Mouse (Mus musculus) E14TG2a.4 (cell line): Measurements from ENCODE around the gene Cd2.
A peak's percentile ranks its signal among the peaks of the same experiment; 100 is the strongest.

Experiments
- H3K27me3 ChIP-seq: 2 replicates; pipeline ENCODE4 v1.6.1; 2014; ENCODE audit warnings: low read length, control low read depth; ENCODE audit not compliant: insufficient read depth
- H3K36me3 ChIP-seq: 2 replicates; pipeline ENCODE4 v1.6.1; 2014; ENCODE audit warnings: low read length, control low read depth; ENCODE audit not compliant: insufficient read depth
- H3K4me1 ChIP-seq: replicated peaks from 2 replicates; pipeline ENCODE4 v1.6.1; 2014; ENCODE audit warnings: low read depth, low read length, control low read depth
- H3K4me3 ChIP-seq: replicated peaks from 2 replicates; pipeline ENCODE4 v1.5.1; 2014; ENCODE audit warnings: mild to moderate bottlenecking, low read length
- H3K9me3 ChIP-seq: 2 replicates; pipeline ENCODE4 v1.6.1; 2014; ENCODE audit warnings: low read length, control low read depth
- CTCF ChIP-seq: conservative IDR thresholded peaks from 2 replicates; pipeline ENCODE4 v1.5.1; 2014; ENCODE audit warnings: low read length
- NANOG ChIP-seq: IDR thresholded peaks from 2 replicates; pipeline ENCODE4 v1.6.1; 2014; ENCODE audit warnings: borderline replicate concordance, low read length, mixed read lengths
- POU5F1 ChIP-seq: IDR thresholded peaks from 2 replicates; pipeline ENCODE4 v1.6.1; 2014; ENCODE audit warnings: low read length, borderline replicate concordance

The Cd2 gene

DNA sequence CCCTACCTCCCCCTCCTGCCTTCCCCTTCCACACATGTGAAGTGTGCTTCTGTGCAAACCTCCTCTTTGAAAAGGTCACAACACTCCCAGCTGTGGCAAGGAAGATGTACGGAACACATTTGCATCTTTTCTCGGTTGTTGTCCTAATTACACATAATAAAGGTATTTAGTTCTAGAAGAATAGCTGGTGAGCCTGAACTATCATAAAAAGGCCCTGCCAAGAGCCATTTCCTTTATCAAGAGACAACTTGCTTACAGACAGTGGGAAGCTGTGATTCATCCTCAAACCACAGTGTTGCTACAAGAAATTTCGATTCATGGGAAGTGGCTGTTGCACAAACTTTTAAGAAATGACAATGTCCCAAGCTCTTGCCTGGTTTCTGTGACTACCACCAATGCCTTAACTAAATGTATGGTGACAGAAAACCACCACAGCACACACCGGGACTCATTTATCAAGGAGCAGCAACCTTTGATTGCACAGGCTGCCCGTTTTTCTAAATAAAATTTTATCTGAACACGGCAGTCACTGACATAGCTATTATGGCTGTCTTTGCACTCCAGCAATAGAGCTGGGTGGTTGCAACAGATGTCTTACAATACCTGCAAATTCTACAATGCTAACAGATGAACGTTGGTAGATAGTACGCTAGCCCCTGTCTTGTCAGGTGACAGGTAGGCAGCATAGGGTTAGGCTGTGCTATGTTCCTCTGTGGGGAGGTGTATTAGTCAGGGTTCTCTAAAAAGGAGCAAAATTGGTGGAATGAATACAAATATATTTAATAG, 25.7 kb upstream of the Cd2 start:
- Histone ChIP-seq H3K36me3 (no peaks in the 10 kb centered on the region), H3K4me3 (no peak overlapping the region), H3K9me3 (no peaks in the 10 kb centered on the region), H3K4me1 (peaks cover 51% of the 10 kb centered on the region), H3K27me3 (peaks cover 6% of the 10 kb centered on the region; the same call in 1 of the 2 replicates)
- TF ChIP-seq CTCF (no peak), POU5F1 (no peak), NANOG (no peak)

DNA sequence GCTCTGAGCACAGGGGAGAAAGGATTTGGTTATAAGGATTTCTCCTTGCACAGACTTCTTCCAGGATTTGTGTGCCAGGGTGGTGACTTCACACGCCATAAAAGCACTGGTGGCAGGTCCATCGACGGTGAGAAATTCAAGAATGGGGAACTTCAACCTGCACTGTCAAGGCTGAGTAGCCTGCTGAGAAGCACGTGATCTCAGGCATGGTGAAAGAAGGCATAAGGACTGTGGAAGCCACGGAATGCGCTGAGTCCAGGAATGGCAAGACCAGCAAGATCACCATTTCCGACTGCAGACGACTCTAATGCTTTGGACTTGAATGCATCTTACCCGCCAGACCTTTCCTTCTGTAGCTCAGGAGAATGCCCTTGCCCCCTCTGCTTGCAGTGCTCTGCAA, 23.2 kb upstream of the Cd2 start:
- Histone ChIP-seq H3K27me3 (peaks cover 6% of the 10 kb centered on the region; the same call in 1 of the 2 replicates), H3K36me3 (no peaks in the 10 kb centered on the region), H3K4me1 (peaks cover 49% of the 10 kb centered on the region), H3K4me3 (no peak overlapping the region), H3K9me3 (no peaks in the 10 kb centered on the region)
- no peak for TF ChIP-seq NANOG
- TF ChIP-seq POU5F1 = no peak
- TF ChIP-seq CTCF = no peak

DNA sequence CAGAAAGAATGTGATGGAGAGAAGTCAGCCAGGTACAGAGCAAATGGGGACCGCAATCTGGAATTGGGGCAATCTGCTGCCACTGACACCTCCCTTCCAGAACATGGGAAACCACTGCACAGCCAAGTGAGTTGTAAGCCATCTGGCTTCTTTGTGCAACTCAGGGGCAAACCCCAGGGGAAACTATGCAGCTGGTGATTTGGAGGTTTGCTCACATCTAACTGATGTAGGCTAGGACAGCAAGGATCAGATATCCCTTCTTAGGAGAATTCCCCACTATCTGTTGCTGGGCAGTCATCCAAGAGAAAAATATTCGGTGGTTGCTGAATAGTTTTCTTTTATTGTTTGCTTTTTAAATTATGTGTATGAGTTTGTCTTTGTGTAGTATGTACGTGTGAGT, 21.9 kb upstream of the Cd2 start:
- Histone ChIP-seq H3K4me3 (no peak overlapping the region), H3K4me1 (peaks cover 35% of the 10 kb centered on the region), H3K9me3 (no peaks in the 10 kb centered on the region), H3K27me3 (peaks cover 6% of the 10 kb centered on the region; the same call in 1 of the 2 replicates), H3K36me3 (no peaks in the 10 kb centered on the region)
- TF ChIP-seq CTCF = no peak
- TF ChIP-seq POU5F1 = no peak
- TF ChIP-seq NANOG = no peak

DNA sequence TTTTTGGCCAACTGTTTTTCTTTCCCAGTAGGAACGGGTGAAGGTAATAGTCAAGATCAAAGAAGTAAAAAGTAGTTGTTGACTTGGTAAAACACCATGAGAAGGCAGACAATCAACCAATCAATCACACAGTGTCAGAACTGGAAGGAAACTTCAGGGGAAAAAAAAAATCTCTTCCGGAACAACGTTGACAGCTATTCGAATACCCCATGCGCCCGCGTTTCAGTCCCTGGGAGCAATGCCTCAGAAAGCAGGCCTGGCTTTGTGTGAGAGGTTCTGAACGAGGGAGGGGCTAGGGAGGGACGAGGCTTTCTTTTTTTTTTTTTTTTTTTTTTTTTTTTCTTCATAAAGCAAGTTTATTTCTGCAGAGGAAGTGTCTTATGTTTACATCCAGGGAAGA, 18.4 kb upstream of the Cd2 start:
- peaks cover 12% of the 10 kb centered on the region for H3K27me3 ChIP-seq
- H3K4me1 ChIP-seq = peaks cover 15% of the 10 kb centered on the region
- no peaks in the 10 kb centered on the region for H3K9me3 ChIP-seq
- H3K36me3 ChIP-seq = no peaks in the 10 kb centered on the region
- no peak for TF ChIP-seq POU5F1
- no peak for TF ChIP-seq CTCF
- no peak for TF ChIP-seq NANOG
- no peak overlapping the region for H3K4me3 ChIP-seq

DNA sequence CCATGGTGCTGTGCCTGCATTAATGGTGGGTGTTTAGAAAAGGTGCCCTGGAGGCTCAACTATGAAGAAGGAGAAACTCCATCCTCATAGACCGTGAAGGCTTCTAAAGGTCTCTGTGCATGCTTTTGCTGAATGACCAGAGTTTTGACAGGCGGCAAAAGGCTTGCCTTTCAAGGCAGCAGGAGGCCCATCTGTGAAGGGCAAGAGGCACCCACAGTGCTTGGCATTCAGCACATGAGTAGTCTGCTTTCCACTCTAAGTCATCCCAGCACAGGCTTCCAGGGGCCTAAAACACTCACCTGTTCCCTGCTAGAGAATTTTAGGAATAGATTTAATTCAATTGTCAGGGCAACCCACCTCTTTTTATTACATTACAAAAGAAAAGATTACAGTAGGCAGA, 17.3 kb upstream of the Cd2 start:
- Histone ChIP-seq H3K36me3 (no peaks in the 10 kb centered on the region), H3K4me1 (peaks cover 20% of the 10 kb centered on the region), H3K4me3 (no peak overlapping the region), H3K27me3 (peaks cover 22% of the 10 kb centered on the region), H3K9me3 (no peaks in the 10 kb centered on the region)
- TF ChIP-seq CTCF (no peak), POU5F1 (no peak), NANOG (no peak)

DNA sequence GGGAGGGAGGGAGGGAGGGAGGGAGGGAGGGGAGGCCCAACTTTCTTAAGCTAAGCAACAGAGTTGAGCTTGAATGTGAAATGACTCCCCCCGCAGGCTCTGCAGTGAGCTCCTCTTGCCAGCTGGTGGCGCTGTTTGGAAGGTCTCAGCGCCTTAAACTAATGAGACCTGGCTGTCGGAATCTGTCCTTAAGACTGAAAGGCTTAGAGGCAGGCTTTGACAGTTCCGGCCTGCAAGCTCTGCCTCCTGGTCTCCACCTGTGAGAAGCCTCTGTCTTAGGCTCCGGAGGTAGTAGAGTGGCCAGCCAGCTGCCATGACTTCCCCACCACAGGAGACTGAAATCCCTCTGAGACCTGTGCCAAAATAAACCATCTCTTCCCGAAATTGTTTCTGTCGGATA, 16.4 kb upstream of the Cd2 start:
- Histone ChIP-seq H3K4me1 (peaks cover 24% of the 10 kb centered on the region), H3K4me3 (no peak overlapping the region), H3K27me3 (peaks cover 25% of the 10 kb centered on the region), H3K36me3 (no peaks in the 10 kb centered on the region), H3K9me3 (no peaks in the 10 kb centered on the region)
- TF ChIP-seq POU5F1 (no peak), CTCF (peak; percentile 91)

DNA sequence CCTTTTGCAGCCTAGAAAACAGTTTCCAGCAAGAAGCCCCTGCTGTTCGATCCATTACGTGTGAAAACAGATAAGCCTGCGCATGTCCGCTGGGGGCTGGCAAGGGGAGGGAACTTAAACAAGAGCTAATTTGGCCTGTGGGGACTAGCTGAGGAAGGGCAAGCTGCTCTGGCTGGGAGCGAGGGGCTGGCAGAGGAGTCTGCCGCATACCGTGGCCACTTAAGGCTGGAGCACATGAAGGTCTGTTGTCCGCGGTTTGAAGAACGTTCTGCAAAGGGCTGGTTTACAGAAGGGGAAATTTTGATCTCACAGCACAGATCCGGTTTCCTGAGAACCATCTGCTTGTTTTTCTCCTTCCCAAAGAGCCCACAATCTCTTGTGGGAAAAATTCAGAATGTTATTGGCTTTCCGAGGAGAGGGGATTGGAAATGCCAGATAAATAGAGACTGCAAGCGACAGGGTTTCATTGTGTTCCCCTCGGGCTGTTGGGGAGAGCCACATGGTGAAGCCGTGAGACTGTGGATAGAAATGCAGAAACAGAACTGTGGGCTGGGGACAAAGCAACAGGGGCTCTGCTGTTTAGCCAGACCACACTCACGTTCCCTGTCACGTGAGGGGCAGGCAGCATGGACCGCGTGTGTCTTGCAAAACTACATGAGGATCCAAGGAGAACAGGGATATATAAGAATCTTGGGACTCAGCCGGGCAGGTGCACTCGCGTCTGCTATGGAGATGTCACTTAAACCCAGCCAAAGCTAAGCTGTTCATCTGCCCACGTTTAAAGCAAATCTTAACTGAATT, 12.7 kb upstream of the Cd2 start:
- TF ChIP-seq POU5F1 (no peak), NANOG (no peak), CTCF (no peak)
- Histone ChIP-seq H3K4me3 (no peak overlapping the region; the same call in 1 of the 2 replicates), H3K36me3 (no peaks in the 10 kb centered on the region), H3K4me1 (peaks cover 16% of the 10 kb centered on the region), H3K27me3 (peaks cover 45% of the 10 kb centered on the region), H3K9me3 (no peaks in the 10 kb centered on the region)

DNA sequence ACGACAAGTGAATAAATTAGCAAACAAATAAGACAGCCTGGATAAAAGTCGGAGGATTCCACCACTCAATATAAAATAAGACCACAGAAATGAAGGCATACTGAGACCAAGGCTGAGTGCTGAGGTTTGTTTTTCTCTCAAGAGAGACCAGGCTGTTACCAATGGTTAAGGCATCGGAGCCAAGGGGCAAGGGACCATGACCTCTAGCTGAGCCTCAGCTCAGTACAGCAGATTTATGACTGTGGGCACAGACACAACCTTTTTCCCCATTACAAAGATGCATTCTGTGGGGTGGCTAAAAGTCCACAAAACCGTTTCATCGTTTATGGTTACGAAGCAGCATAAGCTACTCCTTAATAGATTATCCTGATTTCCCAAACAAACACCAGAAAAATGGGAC, 11.9 kb upstream of the Cd2 start:
- H3K4me3 ChIP-seq = no peak overlapping the region
- no peaks in the 10 kb centered on the region for H3K36me3 ChIP-seq
- peaks cover 22% of the 10 kb centered on the region for H3K4me1 ChIP-seq
- H3K27me3 ChIP-seq = peaks cover 45% of the 10 kb centered on the region
- TF ChIP-seq NANOG = no peak
- no peak for TF ChIP-seq CTCF
- TF ChIP-seq POU5F1 = no peak
- H3K9me3 ChIP-seq = no peaks in the 10 kb centered on the region
